Mouse (Mus musculus): ENCODE measurements around the gene Tmed2. TPM values are rescaled to one million over a fixed set of nuclear protein-coding genes. Genes with fewer than 3 reads are reported as not detected.
"Not testable (repeated sequence)": the region's sequence is repeated elsewhere in the genome, so short reads cannot be mapped to it uniquely, and the experiment has no call there.

Tmed2 gene
- total RNA-seq, 4 experiments from 2014 or later, result 100 to 117 (median 109) TPM

DNA sequence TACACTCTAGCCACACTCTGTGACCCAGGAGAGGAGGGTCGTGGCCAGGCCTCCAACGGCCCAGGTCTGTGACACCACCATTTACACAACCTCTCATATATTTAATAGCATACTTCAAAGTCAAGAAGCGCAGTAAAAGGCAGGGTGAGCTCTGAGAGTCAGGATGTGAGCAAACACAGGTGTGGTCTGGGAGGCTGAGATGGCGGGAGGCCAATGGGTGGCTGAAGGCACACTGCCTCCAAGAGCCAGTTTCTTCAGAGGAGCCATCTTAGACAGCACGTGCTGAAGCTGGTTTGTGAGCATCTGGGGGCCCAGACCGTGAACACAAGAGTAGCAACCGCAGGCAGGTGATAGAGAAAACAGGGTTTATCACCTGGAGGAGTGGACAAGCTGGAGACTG lies 35.0 kb downstream of the Tmed2 start:
- DNase-seq (ENCODE audit: low spot score in 2 of 2), result no peak

DNA sequence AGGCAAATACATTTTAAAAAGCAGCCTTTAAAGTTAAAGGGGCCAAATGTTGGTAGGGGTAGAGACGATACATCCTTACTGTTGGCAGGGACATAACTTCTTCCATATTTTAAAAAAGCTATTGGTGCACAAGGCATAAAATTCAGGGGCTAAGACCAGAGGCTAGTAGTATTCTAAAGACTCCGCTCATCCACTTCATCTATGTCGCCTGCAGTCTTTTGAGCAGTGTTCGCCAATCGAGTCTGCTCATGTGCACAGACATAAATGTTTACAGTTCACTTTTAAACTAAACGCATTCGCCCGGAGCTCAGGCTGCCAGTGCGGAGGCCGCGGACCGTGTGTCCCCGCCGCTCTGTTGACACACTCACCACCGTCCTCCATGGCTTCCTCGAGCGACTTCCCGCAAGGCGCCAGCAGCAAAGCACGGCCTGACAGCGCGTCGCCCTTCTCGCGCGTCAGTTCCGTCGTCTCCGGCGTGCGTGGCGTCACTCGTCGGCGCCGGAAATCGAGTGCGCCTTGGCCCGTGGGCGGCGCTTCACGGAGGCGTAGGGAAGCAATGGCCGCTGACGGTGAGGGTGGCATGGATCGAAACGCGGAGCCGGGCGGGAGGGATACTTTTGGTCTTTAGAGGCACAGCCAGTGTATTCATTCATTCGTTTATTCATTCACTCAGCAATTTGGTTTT lies 38.3 kb downstream of the Tmed2 start, which contains the start of the genes Eif2b1 and Gtf2h3:
Gene Eif2b1, minus strand, starts transcription at position 499 of the 685 bp plus-strand sequence.
Gene Gtf2h3, plus strand, starts transcription at position 508 of the 685 bp plus-strand sequence.
- peak; percentile 87 to 91 for DNase-seq (ENCODE audit: low spot score in 2 of 2)

DNA sequence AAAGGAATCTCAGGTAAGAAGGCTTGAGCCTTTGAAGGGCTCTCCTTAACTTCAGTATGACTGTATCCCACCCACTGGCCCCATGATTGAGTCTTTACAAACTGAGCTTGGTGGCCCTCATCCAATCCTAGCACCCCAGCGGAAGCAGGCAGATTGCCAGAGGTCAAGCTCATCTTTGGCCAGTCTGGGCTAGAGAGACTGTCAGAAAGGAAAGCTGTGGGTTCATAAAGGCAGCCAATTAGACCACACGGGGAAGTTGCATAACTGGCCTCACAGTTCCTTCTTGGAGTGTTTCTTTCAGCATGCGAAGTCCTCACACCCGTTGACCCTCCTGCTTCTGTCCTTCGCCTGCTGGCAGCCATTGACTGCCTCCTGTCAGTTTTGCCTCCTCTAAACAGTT lies 42.0 kb downstream of the Tmed2 start:
- no peak for DNase-seq (ENCODE audit: low spot score in 2 of 2)

DNA sequence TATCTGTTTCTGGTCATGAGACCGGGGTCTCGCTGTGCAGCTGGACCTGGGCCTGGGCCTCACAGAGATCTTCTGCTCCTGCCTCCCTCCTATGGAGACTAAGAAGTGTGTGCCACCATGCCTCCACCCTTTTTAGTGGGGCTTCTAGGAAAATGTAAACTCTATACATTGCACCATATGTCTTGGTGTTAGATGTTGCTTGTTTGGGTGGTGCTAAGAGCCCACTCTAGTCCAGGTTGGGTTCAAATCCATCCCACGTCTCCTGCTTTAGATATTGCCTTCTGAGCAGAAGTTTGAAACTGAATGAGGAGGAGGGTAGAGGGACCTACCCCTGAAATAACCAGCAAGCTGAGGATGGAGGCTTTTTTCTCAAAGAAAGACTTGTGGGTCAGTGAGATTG lies 52.3 kb downstream of the Tmed2 start:
- DNase-seq (ENCODE audit: low spot score in 2 of 2), result no peak

DNA sequence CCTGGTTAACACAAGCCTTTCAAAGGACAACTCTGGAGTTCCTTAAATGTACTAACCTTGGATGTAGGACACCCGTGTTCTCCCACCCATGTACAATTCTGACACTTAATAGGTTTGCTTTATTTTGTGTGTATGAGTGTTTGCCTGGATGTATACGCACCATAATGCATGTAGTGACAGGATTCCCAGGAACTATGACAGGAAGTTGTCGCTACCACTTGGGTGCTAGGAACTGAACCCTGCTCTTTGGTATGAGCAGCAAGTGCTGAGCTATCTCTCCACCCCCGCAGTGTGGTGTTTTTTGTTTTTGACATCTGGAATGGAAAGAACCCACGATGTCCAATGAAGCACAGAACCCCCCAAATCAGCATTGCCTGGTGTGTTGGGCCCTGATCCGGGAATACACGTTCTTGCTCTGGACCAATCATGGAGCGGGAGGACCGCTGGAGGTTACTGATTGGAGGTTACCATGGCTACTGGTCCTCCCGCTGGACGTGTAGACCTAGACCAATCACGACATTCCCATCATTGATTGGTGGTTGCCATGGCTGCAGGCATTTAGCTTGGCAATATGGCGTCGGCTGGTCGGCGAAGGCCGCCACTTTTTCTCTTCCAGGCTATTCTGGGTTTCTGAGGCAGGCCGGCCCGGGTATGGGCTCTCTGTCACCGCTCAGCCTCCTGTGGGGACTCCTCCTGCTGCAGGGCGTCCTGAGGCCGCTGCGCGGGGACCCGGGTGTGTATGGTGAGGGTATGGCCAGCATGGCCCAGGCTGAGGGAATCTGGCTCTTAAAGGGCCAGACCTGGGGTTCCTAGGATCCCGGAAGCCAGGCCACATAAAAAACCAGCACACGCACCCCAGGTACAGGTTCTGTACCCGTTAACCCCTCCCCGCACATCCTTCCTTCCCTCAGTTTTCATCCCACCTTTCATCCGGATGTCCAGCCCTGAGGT lies 58.0 kb downstream of the Tmed2 start:
- peak; percentile 95 to 97 for DNase-seq (ENCODE audit: low spot score in 2 of 2)

DNA sequence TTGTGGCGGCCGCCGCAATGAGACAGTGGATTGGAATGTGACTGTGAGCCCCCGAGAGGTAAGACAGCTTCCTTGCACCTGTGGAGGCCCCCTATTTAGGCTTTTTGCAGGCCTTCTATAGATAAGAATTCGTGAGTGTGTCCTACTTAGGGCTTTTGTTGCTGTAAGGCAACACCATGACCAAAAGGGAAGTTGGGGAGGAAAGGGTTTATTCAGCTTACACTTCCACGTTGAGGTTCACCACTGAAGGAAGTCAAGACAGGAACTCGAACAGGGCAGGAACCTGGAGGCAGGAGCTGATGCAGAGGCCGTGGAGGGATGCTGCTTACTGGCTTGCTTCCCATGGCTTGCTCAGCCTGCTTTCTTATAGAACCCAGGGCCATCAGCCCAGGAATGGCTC lies 59.2 kb downstream of the Tmed2 start:
- not testable (repeated sequence) for DNase-seq (ENCODE audit: low spot score in 2 of 2)

Other genes starting within 250 kb of the Tmed2 start
- gene Mphosph9, start 212.7 kb upstream of the Tmed2 start, total RNA-seq (2022), result 10 to 100 TPM; 17.5 to 26.2 (median 24.9) TPM
- 10 to 100 TPM; 12.3 to 17.1 (median 14.6) TPM for gene 2810006K23Rik, start 212.6 kb upstream of the Tmed2 start, total RNA-seq (2022)
- 100 to 1,000 TPM in 2 of 4 experiments, 10 to 100 TPM in 2; 92.2 to 111 (median 102) TPM for gene Cdk2ap1, start 177.6 kb upstream of the Tmed2 start, total RNA-seq (2022)
- 100 to 1,000 TPM; 135 to 183 (median 148) TPM for gene Sbno1, start 114.7 kb upstream of the Tmed2 start, total RNA-seq (2022)
- 10 to 100 TPM; 58.2 to 72.4 (median 64.4) TPM for gene Kmt5a, start 100.8 kb upstream of the Tmed2 start, total RNA-seq (2022)
- gene Rilpl2, start 62.3 kb upstream of the Tmed2 start, total RNA-seq (2022), result 10 to 100 TPM; 15.5 to 21.0 (median 17.2) TPM
- gene Snrnp35, start 57.6 kb upstream of the Tmed2 start, total RNA-seq (2022), result 10 to 100 TPM; 25.7 to 31.5 (median 28.6) TPM
- 10 to 100 TPM; 67.1 to 69.2 (median 68.8) TPM for gene Rilpl1, start 9.3 kb upstream of the Tmed2 start, total RNA-seq (2022)
- 10 to 100 TPM; 27.5 to 36.8 (median 29.6) TPM for gene Ddx55, start 12.2 kb downstream of the Tmed2 start, total RNA-seq (2022)
- gene Eif2b1, start 38.4 kb downstream of the Tmed2 start, total RNA-seq (2022), result 10 to 100 TPM; 34.2 to 36.9 (median 35.2) TPM
- gene Gtf2h3, start 38.4 kb downstream of the Tmed2 start, total RNA-seq (2022), result 10 to 100 TPM; 28.9 to 36.7 (median 31.6) TPM
- 10 to 100 TPM; 58.9 to 66.3 (median 61.6) TPM for gene Atp6v0a2, start 87.9 kb downstream of the Tmed2 start, total RNA-seq (2022)
- 1 to 10 TPM in 2 of 4 experiments, under 1 TPM in 2; 0.56 to 1.5 (median 0.92) TPM for gene Dnah10, start 184.4 kb downstream of the Tmed2 start, total RNA-seq (2022)